9 mouse cellular contexts compared by ENCODE assay signal in genomic region chr16:30736662-30737326, GRCm38 (mm10).
DNase-seq lines count a peak whose midpoint lies in the region; ATAC-seq and TF ChIP-seq lines count a peak whose summit lies in the region.
"Had no signal": no experiment of that assay in that cellular context is flagged by ENCODE, and none has a peak within 500 bp of the region (broad histone marks: within the 10 kb centered on the region; RNA-seq: fewer than 3 reads in every experiment).

No protein-coding gene starts in this region.

- peak; percentile 51; the same call in 1 of the 2 replicates for ATAC-seq in hindbrain, embryonic 15.5 days (ENCODE audit: low FRiP score, low read depth)
- no peak for ATAC-seq in hindbrain, embryonic 14.5 days (ENCODE audit: low FRiP score)
- ATAC-seq in kidney, embryonic 14.5 days (ENCODE audit: low FRiP score, low TSS enrichment) = no peak

- H3K9me3 ChIP-seq in hindbrain, embryonic 15.5 days = no peaks in the 10 kb centered on the region
- H3K9me3 ChIP-seq in hindbrain, embryonic 14.5 days (ENCODE audit: control insufficient read depth, low read length) = no peaks in the 10 kb centered on the region
- H3K9me3 ChIP-seq in ES-Bruce4 (replicated peaks; ENCODE audit: control insufficient read depth, insufficient read depth, low read length, poor library complexity, severe bottlenecking) = no peaks in the 10 kb centered on the region
- no peaks in the 10 kb centered on the region for H3K9me3 ChIP-seq in kidney, embryonic 14.5 days (ENCODE audit: control insufficient read depth, low read length)

- peak overlapping the region; percentile 39; the same call in 1 of the 2 replicates for H3K27ac ChIP-seq in hindbrain, embryonic 15.5 days (replicated peaks)
- H3K27ac ChIP-seq in hindbrain, embryonic 14.5 days = no peak overlapping the region
- H3K27ac ChIP-seq in ES-Bruce4 (ENCODE audit: insufficient read depth, low read length) = peak overlapping the region; percentile 28
- H3K27ac ChIP-seq in kidney, embryonic 14.5 days (ENCODE audit: low read depth, low read length) = peak overlapping the region; percentile 44; the same call in 1 of the 2 replicates
- H3K27ac ChIP-seq: left cerebral cortex, adult 2 months had no signal

- no peak overlapping the region for H3K4me2 ChIP-seq in hindbrain, embryonic 15.5 days
- no peak overlapping the region for H3K4me2 ChIP-seq in hindbrain, embryonic 14.5 days (replicated peaks)
- no peak overlapping the region for H3K4me2 ChIP-seq in kidney, embryonic 14.5 days (replicated peaks; ENCODE audit: low read depth, low read length)

- H3K9ac ChIP-seq in hindbrain, embryonic 15.5 days = no peak overlapping the region
- H3K9ac ChIP-seq in hindbrain, embryonic 14.5 days = no peak overlapping the region
- H3K9ac ChIP-seq in ES-Bruce4 (ENCODE audit: low read depth, poor library complexity, severe bottlenecking) = no peak overlapping the region
- no peak overlapping the region for H3K9ac ChIP-seq in kidney, embryonic 14.5 days (ENCODE audit: low read depth, low read length)

- no peak for TF ChIP-seq EP300 in ES-Bruce4 (IDR thresholded peaks at IDR 0.05; ENCODE audit: insufficient read depth, low read depth, low read length)

- no peaks in the 10 kb centered on the region for H3K36me3 ChIP-seq in hindbrain, embryonic 15.5 days
- no peaks in the 10 kb centered on the region for H3K36me3 ChIP-seq in hindbrain, embryonic 14.5 days (replicated peaks; ENCODE audit: control insufficient read depth, insufficient read depth)
- H3K36me3 ChIP-seq in ES-Bruce4 (ENCODE audit: control insufficient read depth, insufficient read depth, low read length, poor library complexity, severe bottlenecking) = no peaks in the 10 kb centered on the region
- H3K36me3 ChIP-seq in kidney, embryonic 14.5 days (ENCODE audit: control insufficient read depth, insufficient read depth, low read length) = no peaks in the 10 kb centered on the region

- no peak for TF ChIP-seq CTCF in ES-Bruce4 (IDR thresholded peaks at IDR 0.05; ENCODE audit: low read depth, low read length)

- H3K27me3 ChIP-seq in hindbrain, embryonic 15.5 days = no peaks in the 10 kb centered on the region
- no peaks in the 10 kb centered on the region for H3K27me3 ChIP-seq in hindbrain, embryonic 14.5 days (ENCODE audit: control insufficient read depth, insufficient read depth, low read length)
- no peaks in the 10 kb centered on the region for H3K27me3 ChIP-seq in ES-Bruce4 (ENCODE audit: control insufficient read depth, insufficient read depth, low read length, poor library complexity, severe bottlenecking)
- H3K27me3 ChIP-seq in kidney, embryonic 14.5 days (ENCODE audit: control insufficient read depth, insufficient read depth, low read length) = no peaks in the 10 kb centered on the region

- 54% methylated on average over 17 of the region's 17 CpGs for WGBS in hindbrain, embryonic 15.5 days
- WGBS in hindbrain, embryonic 14.5 days = 56% methylated on average over 17 of the region's 17 CpGs
- WGBS in kidney, embryonic 14.5 days = 68% methylated on average over 17 of the region's 17 CpGs

- H3K4me1 ChIP-seq in hindbrain, embryonic 15.5 days (replicated peaks) = peaks cover 4% of the 10 kb centered on the region
- peaks cover 5% of the 10 kb centered on the region; the same call in 1 of the 2 replicates for H3K4me1 ChIP-seq in hindbrain, embryonic 14.5 days (replicated peaks; ENCODE audit: control insufficient read depth, insufficient read depth, low read length)
- peaks cover 11% of the 10 kb centered on the region for H3K4me1 ChIP-seq in ES-Bruce4 (ENCODE audit: control insufficient read depth, insufficient read depth, low read length)
- peaks cover 3% of the 10 kb centered on the region for H3K4me1 ChIP-seq in kidney, embryonic 14.5 days (ENCODE audit: control insufficient read depth, insufficient read depth, low read length)

- TF ChIP-seq POLR2A in ES-Bruce4 (IDR thresholded peaks at IDR 0.05; ENCODE audit: insufficient read depth, low read length) = no peak

- DNase-seq in hindbrain, embryonic 14.5 days (ENCODE audit: low spot score) = no peak
- peak; percentile 51 for DNase-seq in gastrocnemius, postnatal 25 days
- no peak for DNase-seq in urinary bladder, adult 18-20 months (ENCODE audit: low spot score in 2 of 2)
- DNase-seq in spleen, postnatal 10 days (ENCODE audit: low spot score in 2 of 2) = no peak
- no peak for DNase-seq in urinary bladder, postnatal 25 days (ENCODE audit: low spot score)

- no peak overlapping the region for H3K4me3 ChIP-seq in hindbrain, embryonic 15.5 days
- H3K4me3 ChIP-seq in hindbrain, embryonic 14.5 days (replicated peaks; ENCODE audit: low read length) = no peak overlapping the region
- H3K4me3 ChIP-seq in ES-Bruce4 (ENCODE audit: low read depth, low read length) = no peak overlapping the region
- no peak overlapping the region for H3K4me3 ChIP-seq in kidney, embryonic 14.5 days (ENCODE audit: low read length)
- H3K4me3 ChIP-seq: left cerebral cortex, adult 2 months had no signal
